Mouse (Mus musculus) erythroid progenitor cell, adult 5-6 weeks (primary cell): ENCODE data around the gene Gpr132. TPM values are rescaled to one million over a fixed set of nuclear protein-coding genes. Genes with fewer than 3 reads are reported as not detected.

ENCODE experiments used
- ATAC-seq: replicated peaks from 2 replicates; pipeline ENCODE4 v1.8.0; 2016; ENCODE audit warnings: moderate number of reproducible peaks, mild to moderate bottlenecking, moderate TSS enrichment, inconsistent platforms; ENCODE audit not compliant: poor library complexity, low FRiP score, severe bottlenecking
- total RNA-seq, 2 experiments: library from RNA; stranded (forward) in 1 of 2; stranded (reverse) in 1 of 2; fragments of 150-400 nt in 1 of 2; fragments of 186-747, 209-891 nt in 1 of 2; gene quantifications; 2 replicates each; pipeline versions ENCODE4 v1.2.3 to v1.2.4; 2015 to 2017; ENCODE audit warnings: low replicate concordance in 2 of 2

The Gpr132 gene
- total RNA-seq (2015; ENCODE audit: low replicate concordance) (1.3 and 5.0 TPM in 2 replicates), total RNA-seq (2017; ENCODE audit: low replicate concordance) (0.90 and 2.7 TPM in 2 replicates)

GRCm38 (mm10) chr12:112868178-112869087 lies at the start of gene Gpr132:
Gene Gpr132, minus strand, starts transcription at chr12:112868228.
- no peak for ATAC-seq

- ATAC-seq: no peak
These were observed 49.5 kb upstream of the Gpr132 start for GRCm38 (mm10) chr12:112917486-112917885.

- no peak for ATAC-seq
These were observed 48.8 kb upstream of the Gpr132 start for GRCm38 (mm10) chr12:112916698-112917400.

GRCm38 (mm10) chr12:112915587-112915986 lies 47.6 kb upstream of the Gpr132 start:
- no peak for ATAC-seq

- ATAC-seq: no peak
These were observed 46.5 kb upstream of the Gpr132 start for GRCm38 (mm10) chr12:112914527-112914926.

GRCm38 (mm10) chr12:112912951-112913745 lies 45.1 kb upstream of the Gpr132 start:
- no peak for ATAC-seq

- ATAC-seq: no peak
These were observed 43.7 kb upstream of the Gpr132 start for GRCm38 (mm10) chr12:112911701-112912100.

GRCm38 (mm10) chr12:112908991-112909390 lies 41.0 kb upstream of the Gpr132 start:
- no peak for ATAC-seq

GRCm38 (mm10) chr12:112905001-112905400 lies 37.0 kb upstream of the Gpr132 start:
- ATAC-seq: no peak

GRCm38 (mm10) chr12:112903941-112904340 lies 35.9 kb upstream of the Gpr132 start:
- no peak for ATAC-seq

- ATAC-seq: no peak
These were observed 32.6 kb upstream of the Gpr132 start for GRCm38 (mm10) chr12:112900641-112901040.

- no peak for ATAC-seq
These were observed 30.9 kb upstream of the Gpr132 start for GRCm38 (mm10) chr12:112898960-112899359.

GRCm38 (mm10) chr12:112898351-112898750 lies 30.3 kb upstream of the Gpr132 start:
- no peak for ATAC-seq

- ATAC-seq: no peak
These were observed 29.6 kb upstream of the Gpr132 start for GRCm38 (mm10) chr12:112897522-112898212.

- no peak for ATAC-seq
These were observed 26.9 kb upstream of the Gpr132 start for GRCm38 (mm10) chr12:112894969-112895368.

GRCm38 (mm10) chr12:112894303-112894884 lies 26.4 kb upstream of the Gpr132 start:
- no peak for ATAC-seq

GRCm38 (mm10) chr12:112885465-112885864 lies 17.4 kb upstream of the Gpr132 start:
- no peak for ATAC-seq

- ATAC-seq: no peak
These were observed 13.3 kb upstream of the Gpr132 start for GRCm38 (mm10) chr12:112881301-112881815.

- ATAC-seq: no peak
These were observed 12.6 kb upstream of the Gpr132 start for GRCm38 (mm10) chr12:112880661-112881060.
